Mouse (Mus musculus): ENCODE data around the gene Ctbp2. TPM values are rescaled to one million over a fixed set of nuclear protein-coding genes. Genes with fewer than 3 reads are reported as not detected.

The Ctbp2 gene
- polyA plus RNA-seq, 1 experiment = 0.89 TPM

- TF ChIP-seq TAL1 (IDR thresholded peaks at IDR 0.05; ENCODE audit: low read length) (no peak), GATA1 (IDR thresholded peaks at IDR 0.05; ENCODE audit: low read length) (no peak)
- H3K9me3 ChIP-seq (ENCODE audit: control insufficient read depth, low read length) = no peaks in the 10 kb centered on the region
- H3K36me3 ChIP-seq (ENCODE audit: control insufficient read depth) = no peaks in the 10 kb centered on the region
- no peaks in the 10 kb centered on the region for H3K27me3 ChIP-seq (ENCODE audit: control insufficient read depth)
- H3K4me1 ChIP-seq (ENCODE audit: control insufficient read depth) = no peaks in the 10 kb centered on the region; the same call in 1 of the 2 replicates
- no peak overlapping the region for H3K4me3 ChIP-seq (replicated peaks)
These were observed 49.6 kb downstream of the Ctbp2 start for GRCm38 (mm10) chr7:133074462-133075133.

GRCm38 (mm10) chr7:133073147-133073651 is 51.0 kb downstream of the Ctbp2 start:
- Histone ChIP-seq H3K9me3 (ENCODE audit: control insufficient read depth, low read length) (no peaks in the 10 kb centered on the region), H3K4me1 (ENCODE audit: control insufficient read depth) (no peaks in the 10 kb centered on the region; the same call in 1 of the 2 replicates), H3K4me3 (replicated peaks) (no peak overlapping the region), H3K27me3 (ENCODE audit: control insufficient read depth) (no peaks in the 10 kb centered on the region), H3K36me3 (ENCODE audit: control insufficient read depth) (no peaks in the 10 kb centered on the region; the same call in 1 of the 2 replicates)
- TF ChIP-seq TAL1 (IDR thresholded peaks at IDR 0.05; ENCODE audit: low read length) (no peak), GATA1 (IDR thresholded peaks at IDR 0.05; ENCODE audit: low read length) (no peak)

GRCm38 (mm10) chr7:133072535-133072934 is 51.6 kb downstream of the Ctbp2 start:
- Histone ChIP-seq H3K4me3 (replicated peaks) (no peak overlapping the region), H3K9me3 (ENCODE audit: control insufficient read depth, low read length) (no peaks in the 10 kb centered on the region), H3K36me3 (ENCODE audit: control insufficient read depth) (no peaks in the 10 kb centered on the region; the same call in 1 of the 2 replicates), H3K4me1 (ENCODE audit: control insufficient read depth) (no peaks in the 10 kb centered on the region; the same call in 1 of the 2 replicates), H3K27me3 (ENCODE audit: control insufficient read depth) (no peaks in the 10 kb centered on the region)
- no peak for TF ChIP-seq GATA1 (IDR thresholded peaks at IDR 0.05; ENCODE audit: low read length)

GRCm38 (mm10) chr7:133067321-133067841 is 56.8 kb downstream of the Ctbp2 start:
- TF ChIP-seq GATA1 (IDR thresholded peaks at IDR 0.05; ENCODE audit: low read length) = no peak
- TF ChIP-seq TAL1 (IDR thresholded peaks at IDR 0.05; ENCODE audit: low read length) = no peak
- H3K4me1 ChIP-seq (ENCODE audit: control insufficient read depth) = no peaks in the 10 kb centered on the region; the same call in 1 of the 2 replicates
- no peak overlapping the region for H3K4me3 ChIP-seq (replicated peaks)
- H3K9me3 ChIP-seq (ENCODE audit: control insufficient read depth, low read length) = no peaks in the 10 kb centered on the region
- no peaks in the 10 kb centered on the region for H3K27me3 ChIP-seq (ENCODE audit: control insufficient read depth)
- no peaks in the 10 kb centered on the region; the same call in 1 of the 2 replicates for H3K36me3 ChIP-seq (ENCODE audit: control insufficient read depth)

- Histone ChIP-seq H3K4me1 (ENCODE audit: control insufficient read depth) (no peaks in the 10 kb centered on the region; the same call in 1 of the 2 replicates), H3K36me3 (ENCODE audit: control insufficient read depth) (no peaks in the 10 kb centered on the region; the same call in 1 of the 2 replicates), H3K4me3 (replicated peaks) (no peak overlapping the region), H3K27me3 (ENCODE audit: control insufficient read depth) (no peaks in the 10 kb centered on the region), H3K9me3 (ENCODE audit: control insufficient read depth, low read length) (no peaks in the 10 kb centered on the region)
- no peak for TF ChIP-seq TAL1 (IDR thresholded peaks at IDR 0.05; ENCODE audit: low read length)
- TF ChIP-seq GATA1 (IDR thresholded peaks at IDR 0.05; ENCODE audit: low read length) = no peak
These were observed 57.4 kb downstream of the Ctbp2 start for GRCm38 (mm10) chr7:133066776-133067175.

GRCm38 (mm10) chr7:133062055-133062454 is 62.1 kb downstream of the Ctbp2 start:
- no peak overlapping the region for H3K4me3 ChIP-seq (replicated peaks)
- H3K4me1 ChIP-seq (ENCODE audit: control insufficient read depth) = no peaks in the 10 kb centered on the region
- H3K9me3 ChIP-seq (ENCODE audit: control insufficient read depth, low read length) = no peaks in the 10 kb centered on the region
- H3K27me3 ChIP-seq (ENCODE audit: control insufficient read depth) = no peaks in the 10 kb centered on the region
- H3K36me3 ChIP-seq (ENCODE audit: control insufficient read depth) = no peaks in the 10 kb centered on the region; the same call in 1 of the 2 replicates
- TF ChIP-seq GATA1 (IDR thresholded peaks at IDR 0.05; ENCODE audit: low read length) (no peak), TAL1 (IDR thresholded peaks at IDR 0.05; ENCODE audit: low read length) (no peak)

GRCm38 (mm10) chr7:133060170-133060569 is 64.0 kb downstream of the Ctbp2 start:
- no peaks in the 10 kb centered on the region for H3K9me3 ChIP-seq (ENCODE audit: control insufficient read depth, low read length)
- H3K27me3 ChIP-seq (ENCODE audit: control insufficient read depth) = no peaks in the 10 kb centered on the region
- H3K36me3 ChIP-seq (ENCODE audit: control insufficient read depth) = no peaks in the 10 kb centered on the region
- no peaks in the 10 kb centered on the region for H3K4me1 ChIP-seq (ENCODE audit: control insufficient read depth)
- TF ChIP-seq GATA1 (IDR thresholded peaks at IDR 0.05; ENCODE audit: low read length) (no peak), TAL1 (IDR thresholded peaks at IDR 0.05; ENCODE audit: low read length) (no peak)
- H3K4me3 ChIP-seq (replicated peaks) = no peak overlapping the region

- TF ChIP-seq TAL1 (IDR thresholded peaks at IDR 0.05; ENCODE audit: low read length) = no peak
- TF ChIP-seq GATA1 (IDR thresholded peaks at IDR 0.05; ENCODE audit: low read length) = no peak
- Histone ChIP-seq H3K4me3 (replicated peaks) (no peak overlapping the region), H3K4me1 (ENCODE audit: control insufficient read depth) (no peaks in the 10 kb centered on the region), H3K9me3 (ENCODE audit: control insufficient read depth, low read length) (no peaks in the 10 kb centered on the region), H3K36me3 (ENCODE audit: control insufficient read depth) (no peaks in the 10 kb centered on the region), H3K27me3 (ENCODE audit: control insufficient read depth) (no peaks in the 10 kb centered on the region)
These were observed 64.5 kb downstream of the Ctbp2 start for GRCm38 (mm10) chr7:133059517-133060104.

GRCm38 (mm10) chr7:133059150-133059509 is 65.0 kb downstream of the Ctbp2 start:
- Histone ChIP-seq H3K27me3 (ENCODE audit: control insufficient read depth) (no peaks in the 10 kb centered on the region), H3K9me3 (ENCODE audit: control insufficient read depth, low read length) (no peaks in the 10 kb centered on the region), H3K36me3 (ENCODE audit: control insufficient read depth) (no peaks in the 10 kb centered on the region), H3K4me3 (replicated peaks) (no peak overlapping the region), H3K4me1 (ENCODE audit: control insufficient read depth) (no peaks in the 10 kb centered on the region)
- TF ChIP-seq GATA1 (IDR thresholded peaks at IDR 0.05; ENCODE audit: low read length) (no peak), TAL1 (IDR thresholded peaks at IDR 0.05; ENCODE audit: low read length) (no peak)

Data from erythroblast, embryonic 14.5 days (primary cell).